Mouse (Mus musculus) heart, adult 18-20 months (tissue): Measurements from ENCODE around the gene Gnb1. TPM values are rescaled to one million over a fixed set of nuclear protein-coding genes. Genes with fewer than 3 reads are reported as not detected.

ENCODE experiments used
- total RNA-seq, 2 experiments: library from RNA; stranded (reverse); gene quantifications; 2 replicates each; pipeline ENCODE4 v1.2.3; 2021

The Gnb1 gene
- total RNA-seq, 2 experiments from 2014 or later, result 144 to 197 TPM

Other genes with a start within 250 kb of the Gnb1 start
- gene Faap20, start 241.6 kb upstream of the Gnb1 start, total RNA-seq, result 10 to 100 TPM; 19.2 to 20.3 TPM
- 1 to 10 TPM; 3.6 to 4.8 TPM for gene Prkcz, start 130.0 kb upstream of the Gnb1 start, total RNA-seq
- not detected for gene Gabrd, start 93.2 kb upstream of the Gnb1 start, total RNA-seq
- under 1 TPM in 1 of 2 experiments, not detected in 1; 0.31 TPM for gene Cfap74, start 82.2 kb upstream of the Gnb1 start, total RNA-seq
- gene Tmem52, start 22.2 kb upstream of the Gnb1 start, total RNA-seq, result 1 to 10 TPM; 4.8 to 6.4 TPM
- 10 to 100 TPM; 30.6 to 32.5 TPM for gene Nadk, start 71.0 kb downstream of the Gnb1 start, total RNA-seq
- 1 to 10 TPM; 9.0 TPM for gene Slc35e2, start 110.1 kb downstream of the Gnb1 start, total RNA-seq
- gene Cdk11b, start 133.5 kb downstream of the Gnb1 start, total RNA-seq, result 10 to 100 TPM; 26.4 to 26.7 TPM
- gene Gm10563, start 154.0 kb downstream of the Gnb1 start, total RNA-seq, result not detected
- gene Mmp23, start 162.0 kb downstream of the Gnb1 start, total RNA-seq, result 1 to 10 TPM; 7.0 to 7.2 TPM
- gene Mib2, start 177.8 kb downstream of the Gnb1 start, total RNA-seq, result 10 to 100 TPM; 24.1 to 24.7 TPM
- 1 to 10 TPM; 1.1 to 1.8 TPM for gene Fndc10, start 203.0 kb downstream of the Gnb1 start, total RNA-seq
- gene Ssu72, start 213.4 kb downstream of the Gnb1 start, total RNA-seq, result 10 to 100 TPM; 42.9 to 50.7 TPM
- under 1 TPM; 0.25 to 0.39 TPM for gene Tmem240, start 243.4 kb downstream of the Gnb1 start, total RNA-seq